Mouse (Mus musculus) testis, adult 2 months (tissue): ENCODE data around the gene Smim5. TPM values are rescaled to one million over a fixed set of nuclear protein-coding genes. Genes with fewer than 3 reads are reported as not detected.

Source experiments
- H3K27ac ChIP-seq: fragments of 200-500 bp; 2 replicates; pipeline ENCODE4 v1.5.1; 2012; ENCODE audit warnings: low read depth, low read length; ENCODE audit not compliant: control insufficient read depth, insufficient read depth
- H3K27me3 ChIP-seq: fragments of 200-500 bp; 2 replicates; pipeline ENCODE4 v1.6.1; 2012; ENCODE audit warnings: mild to moderate bottlenecking, low read length, moderate library complexity; ENCODE audit not compliant: control insufficient read depth, insufficient read depth
- H3K36me3 ChIP-seq: fragments of 200-500 bp; 2 replicates; pipeline ENCODE4 v1.6.1; 2012; ENCODE audit warnings: mild to moderate bottlenecking, low read length; ENCODE audit not compliant: control insufficient read depth, insufficient read depth
- H3K4me1 ChIP-seq: fragments of 200-500 bp; 2 replicates; pipeline ENCODE4 v1.6.1; 2012; ENCODE audit warnings: low read length; ENCODE audit not compliant: control insufficient read depth, insufficient read depth
- H3K4me3 ChIP-seq: fragments of 200-500 bp; 2 replicates; pipeline ENCODE4 v1.5.1; 2012; ENCODE audit warnings: low read depth, mild to moderate bottlenecking, low read length, moderate library complexity, mixed read lengths; ENCODE audit not compliant: control insufficient read depth
- CTCF ChIP-seq: fragments of 200-500 bp; IDR thresholded peaks from 2 replicates; pipeline ENCODE4 v1.5.1; 2012; ENCODE audit warnings: low read depth, mild to moderate bottlenecking, inconsistent platforms, low read length, moderate library complexity; ENCODE audit not compliant: control insufficient read depth, insufficient read depth, insufficient replicate concordance
- POLR2A ChIP-seq: fragments of 200-500 bp; IDR thresholded peaks from 2 replicates; pipeline ENCODE4 v1.6.1; 2012; ENCODE audit warnings: low read depth, mild to moderate bottlenecking, inconsistent platforms, low read length, moderate library complexity; ENCODE audit not compliant: control insufficient read depth
- polyA plus RNA-seq: library from polyadenylated mRNA; depleted of rRNA; stranded (reverse); fragments of >200 nt; gene quantifications from 2 replicates; pipeline ENCODE4 v1.2.3, GENCODE M21; 2012; rRNA removed

The Smim5 gene
- polyA plus RNA-seq, 1 experiment = not detected

GRCm38 (mm10) chr11:115946221-115946828 is 46.6 kb downstream of the Smim5 start:
- H3K36me3 ChIP-seq = no peaks in the 10 kb centered on the region
- no peak overlapping the region for H3K4me3 ChIP-seq
- H3K4me1 ChIP-seq = no peaks in the 10 kb centered on the region
- H3K27me3 ChIP-seq = no peaks in the 10 kb centered on the region
- H3K27ac ChIP-seq = no peak overlapping the region
- TF ChIP-seq POLR2A (no peak), CTCF (no peak)

- TF ChIP-seq CTCF (no peak), POLR2A (no peak)
- Histone ChIP-seq H3K4me1 (no peaks in the 10 kb centered on the region), H3K36me3 (no peaks in the 10 kb centered on the region)
Measured at GRCm38 (mm10) chr11:115948316-115948715, 48.5 kb downstream of the Smim5 start.

GRCm38 (mm10) chr11:115950719-115951118 is 51.0 kb downstream of the Smim5 start:
- Histone ChIP-seq H3K4me1 (no peaks in the 10 kb centered on the region), H3K36me3 (no peaks in the 10 kb centered on the region), H3K27me3 (no peaks in the 10 kb centered on the region), H3K27ac (no peak overlapping the region), H3K4me3 (no peak overlapping the region)
- TF ChIP-seq CTCF (no peak), POLR2A (no peak)

More at GRCm38 (mm10) chr11:115948316-115948715, 48.5 kb downstream of the Smim5 start:
- no peak overlapping the region for H3K4me3 ChIP-seq
- no peaks in the 10 kb centered on the region for H3K27me3 ChIP-seq
- no peak overlapping the region for H3K27ac ChIP-seq

GRCm38 (mm10) chr11:115954712-115955111 is 54.9 kb downstream of the Smim5 start:
- H3K27me3 ChIP-seq = no peaks in the 10 kb centered on the region
- H3K27ac ChIP-seq = no peak overlapping the region
- TF ChIP-seq POLR2A = no peak
- peaks cover 3% of the 10 kb centered on the region; the same call in 1 of the 2 replicates for H3K4me1 ChIP-seq
- H3K36me3 ChIP-seq = no peaks in the 10 kb centered on the region
- H3K4me3 ChIP-seq = no peak overlapping the region

GRCm38 (mm10) chr11:115955195-115955858 is 55.6 kb downstream of the Smim5 start:
- TF ChIP-seq POLR2A (no peak), CTCF (no peak)
- H3K4me3 ChIP-seq = no peak overlapping the region
- no peaks in the 10 kb centered on the region for H3K36me3 ChIP-seq
- H3K4me1 ChIP-seq = peaks cover 3% of the 10 kb centered on the region; the same call in 1 of the 2 replicates
- no peak overlapping the region for H3K27ac ChIP-seq
- H3K27me3 ChIP-seq = no peaks in the 10 kb centered on the region

Other genes with a start within 250 kb of the Smim5 start
- 7.7 TPM in 2 replicates for gene Grb2, start 191.4 kb upstream of the Smim5 start, polyA plus RNA-seq
- gene Tmem94, start 134.5 kb upstream of the Smim5 start, polyA plus RNA-seq = 80.1 and 91.5 TPM in 2 replicates
- 7.6 and 8.6 TPM in 2 replicates for gene Caskin2, start 86.3 kb upstream of the Smim5 start, polyA plus RNA-seq
- 12.9 and 14.7 TPM in 2 replicates for gene Tsen54, start 85.2 kb upstream of the Smim5 start, polyA plus RNA-seq
- gene Llgl2, start 75.9 kb upstream of the Smim5 start, polyA plus RNA-seq = 3.1 and 9.0 TPM in 2 replicates
- gene Myo15b, start 41.6 kb upstream of the Smim5 start, polyA plus RNA-seq = 11.7 and 12.1 TPM in 2 replicates
- gene Smim6, start 12.1 kb downstream of the Smim5 start, polyA plus RNA-seq = 17.6 and 20.7 TPM in 2 replicates
- 20.2 and 20.4 TPM in 2 replicates for gene Sap30bp, start 33.3 kb downstream of the Smim5 start, polyA plus RNA-seq
- 30.3 and 33.1 TPM in 2 replicates for gene Recql5, start 33.5 kb downstream of the Smim5 start, polyA plus RNA-seq
- gene Itgb4, start 74.7 kb downstream of the Smim5 start, polyA plus RNA-seq = 0.44 and 0.76 TPM in 2 replicates
- gene Galk1, start 112.8 kb downstream of the Smim5 start, polyA plus RNA-seq = 27.8 and 30.3 TPM in 2 replicates
- 276 and 330 TPM in 2 replicates for gene H3f3b, start 128.0 kb downstream of the Smim5 start, polyA plus RNA-seq
- gene Unk, start 130.4 kb downstream of the Smim5 start, polyA plus RNA-seq = 21.3 and 21.5 TPM in 2 replicates
- gene Unc13d, start 178.0 kb downstream of the Smim5 start, polyA plus RNA-seq = 3.4 and 3.8 TPM in 2 replicates
- 253 and 269 TPM in 2 replicates for gene Wbp2, start 187.0 kb downstream of the Smim5 start, polyA plus RNA-seq
- 6.6 and 8.3 TPM in 2 replicates for gene Trim47, start 227.2 kb downstream of the Smim5 start, polyA plus RNA-seq
- gene Trim65, start 231.2 kb downstream of the Smim5 start, polyA plus RNA-seq = 0.57 and 0.63 TPM in 2 replicates
- 51.3 and 54.5 TPM in 2 replicates for gene Mrpl38, start 238.9 kb downstream of the Smim5 start, polyA plus RNA-seq